Mouse (Mus musculus): Measurements from ENCODE around the gene Tas2r135.
A peak's percentile ranks its signal among the peaks of the same experiment; 100 is the strongest.

Tas2r135 gene

GRCm38 (mm10) chr6:42374701-42375100 lies 30.5 kb upstream of the Tas2r135 start:
- DNase-seq (ENCODE audit: low spot score), result no peak

- no peak for DNase-seq (ENCODE audit: low spot score)
Measured at GRCm38 (mm10) chr6:42375131-42375530, 30.1 kb upstream of the Tas2r135 start.

GRCm38 (mm10) chr6:42376016-42376415 lies 29.2 kb upstream of the Tas2r135 start:
- no peak for DNase-seq (ENCODE audit: low spot score)

- no peak for DNase-seq (ENCODE audit: low spot score)
Measured at GRCm38 (mm10) chr6:42376504-42377019, 28.7 kb upstream of the Tas2r135 start.

- DNase-seq (ENCODE audit: low spot score), result no peak
Measured at GRCm38 (mm10) chr6:42377280-42377679, 28.0 kb upstream of the Tas2r135 start.

GRCm38 (mm10) chr6:42379551-42379950 lies 25.7 kb upstream of the Tas2r135 start:
- no peak for DNase-seq (ENCODE audit: low spot score)

GRCm38 (mm10) chr6:42380416-42381144 lies 24.7 kb upstream of the Tas2r135 start:
- peak; percentile 70 for DNase-seq (ENCODE audit: low spot score)

- no peak for DNase-seq (ENCODE audit: low spot score)
Measured at GRCm38 (mm10) chr6:42381221-42381620, 24.0 kb upstream of the Tas2r135 start.

GRCm38 (mm10) chr6:42381916-42382381 lies 23.3 kb upstream of the Tas2r135 start:
- DNase-seq (ENCODE audit: low spot score), result no peak

- no peak for DNase-seq (ENCODE audit: low spot score)
Measured at GRCm38 (mm10) chr6:42383360-42383759, 21.9 kb upstream of the Tas2r135 start.

GRCm38 (mm10) chr6:42385635-42386034 lies 19.6 kb upstream of the Tas2r135 start:
- DNase-seq (ENCODE audit: low spot score), result no peak

GRCm38 (mm10) chr6:42391796-42392330 lies 13.4 kb upstream of the Tas2r135 start:
- DNase-seq (ENCODE audit: low spot score), result no peak

- DNase-seq (ENCODE audit: low spot score), result no peak
Measured at GRCm38 (mm10) chr6:42395960-42396809, 9.0 kb upstream of the Tas2r135 start.

- DNase-seq (ENCODE audit: low spot score), result no peak
Measured at GRCm38 (mm10) chr6:42397041-42397657, 8.1 kb upstream of the Tas2r135 start.

- no peak for DNase-seq (ENCODE audit: low spot score)
Measured at GRCm38 (mm10) chr6:42398285-42398684, 6.9 kb upstream of the Tas2r135 start.

GRCm38 (mm10) chr6:42398998-42399397 lies 6.2 kb upstream of the Tas2r135 start:
- DNase-seq (ENCODE audit: low spot score), result no peak

GRCm38 (mm10) chr6:42399938-42400337 lies 5.3 kb upstream of the Tas2r135 start, which contains the start of gene Tas2r143:
Gene Tas2r143 (plus strand): TSS chr6:42400238.
- DNase-seq (ENCODE audit: low spot score), result no peak

GRCm38 (mm10) chr6:42419443-42419842 lies 14.2 kb downstream of the Tas2r135 start:
- DNase-seq (ENCODE audit: low spot score), result no peak

- no peak for DNase-seq (ENCODE audit: low spot score)
Measured at GRCm38 (mm10) chr6:42421439-42421838, 16.2 kb downstream of the Tas2r135 start.

- DNase-seq (ENCODE audit: low spot score), result no peak
Measured at GRCm38 (mm10) chr6:42424472-42424871, 19.2 kb downstream of the Tas2r135 start.

GRCm38 (mm10) chr6:42426337-42426736 lies 21.1 kb downstream of the Tas2r135 start:
- DNase-seq (ENCODE audit: low spot score), result no peak

GRCm38 (mm10) chr6:42433554-42433953 lies 28.3 kb downstream of the Tas2r135 start:
- no peak for DNase-seq (ENCODE audit: low spot score)
